Mouse (Mus musculus) activated CD4-positive, CD25-positive, alpha-beta regulatory T cell, adult 4 months (primary cell): ENCODE measurements at regions not wholly inside any gene's neighbourhood (a gene's known extent, or its start where the extent isn't known, plus 50 kb on each side); places are given as distances from the start of the nearest gene placed in this dataset.
"Not testable (repeated sequence)": the region's sequence is repeated elsewhere in the genome, so short reads cannot be mapped to it uniquely, and the experiment has no call there.

Experiments used
- ATAC-seq: one replicate; pipeline ENCODE4 v1.8.0; 2017

DNA sequence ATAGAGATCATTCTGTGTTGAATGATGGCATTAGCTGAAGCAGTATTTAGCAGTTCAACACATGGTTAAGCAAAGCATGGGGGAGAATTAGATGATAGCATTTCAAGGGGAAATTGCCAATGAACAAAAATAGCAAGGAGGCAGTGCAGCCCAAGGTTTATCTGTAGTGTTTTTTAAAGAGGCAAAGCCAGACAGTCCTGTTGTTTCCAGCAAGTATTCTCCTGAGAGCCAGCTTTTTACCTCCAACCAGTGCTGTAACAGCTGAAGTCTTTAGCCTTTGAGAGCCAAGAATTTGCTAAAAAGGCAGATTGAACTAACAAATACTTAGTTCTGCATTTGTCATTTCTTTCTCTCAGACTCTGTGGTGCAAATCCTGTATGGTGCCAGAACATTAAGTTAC lies 305.1 kb upstream of the Arx start:
- ATAC-seq: no peak

DNA sequence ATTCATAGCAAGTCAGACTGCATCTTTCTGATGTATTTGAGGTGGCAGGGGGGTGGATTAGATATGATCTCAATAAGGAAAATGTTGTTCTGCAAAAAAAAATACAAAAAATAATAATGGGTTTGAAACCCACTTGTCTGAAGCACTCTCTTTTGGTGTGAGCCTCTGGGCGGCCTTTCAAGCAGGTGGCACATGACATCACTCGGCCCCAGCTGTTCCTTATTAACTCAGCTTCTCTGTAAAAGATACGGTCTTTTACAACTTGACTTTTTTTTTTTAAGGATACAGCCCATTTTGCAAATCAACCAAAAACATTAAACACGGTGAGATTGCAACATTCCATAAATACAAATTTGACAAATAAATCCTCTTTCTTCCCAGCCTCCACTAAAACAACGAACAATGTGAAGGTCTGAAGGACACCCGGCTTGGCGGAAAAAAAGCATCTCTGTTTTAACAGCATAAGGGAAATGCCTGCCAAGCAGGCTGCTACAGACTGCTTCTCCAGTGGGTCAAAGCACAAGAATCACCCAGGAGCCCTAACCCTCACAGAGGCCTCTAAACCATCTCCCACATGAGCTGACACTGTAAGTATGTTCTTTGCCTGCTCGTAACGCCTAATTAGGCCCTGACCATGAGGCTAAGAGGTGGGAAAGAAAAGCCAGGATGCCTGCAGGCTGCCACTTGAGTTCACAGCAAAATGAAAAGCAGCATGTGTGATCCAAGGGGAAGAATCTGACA lies 283.8 kb upstream of the Arx start:
- ATAC-seq: no peak

GRCm38 (mm10) chrX:93006681-93007080 lies 279.6 kb upstream of the Arx start:
- ATAC-seq: no peak

- no peak for ATAC-seq
Measured at GRCm38 (mm10) chrX:93011578-93011977, 274.7 kb upstream of the Arx start.

- no peak for ATAC-seq
Measured at GRCm38 (mm10) chrX:93016391-93016790, 269.9 kb upstream of the Arx start.

DNA sequence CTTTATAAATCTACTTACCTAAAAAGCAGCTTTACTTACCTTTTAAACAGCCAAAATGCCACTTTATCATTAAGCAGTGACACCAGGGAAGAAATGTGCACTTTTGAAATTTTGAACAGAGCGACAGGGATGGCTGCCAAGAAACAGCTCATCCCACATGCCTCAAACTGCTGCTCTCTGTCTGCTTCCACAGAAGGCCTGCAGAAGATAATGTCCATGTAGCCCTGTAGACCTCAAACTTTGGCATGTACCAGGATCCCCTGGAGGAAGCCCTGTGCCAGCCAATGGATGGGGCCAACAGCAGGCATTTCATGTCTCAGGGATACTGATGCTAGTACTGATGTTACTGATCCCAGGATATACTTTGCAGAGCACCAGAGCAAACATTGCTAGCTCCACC lies 245.1 kb upstream of the Arx start:
- no peak for ATAC-seq

GRCm38 (mm10) chrX:93042736-93043135 lies 243.5 kb upstream of the Arx start:
- ATAC-seq: no peak

DNA sequence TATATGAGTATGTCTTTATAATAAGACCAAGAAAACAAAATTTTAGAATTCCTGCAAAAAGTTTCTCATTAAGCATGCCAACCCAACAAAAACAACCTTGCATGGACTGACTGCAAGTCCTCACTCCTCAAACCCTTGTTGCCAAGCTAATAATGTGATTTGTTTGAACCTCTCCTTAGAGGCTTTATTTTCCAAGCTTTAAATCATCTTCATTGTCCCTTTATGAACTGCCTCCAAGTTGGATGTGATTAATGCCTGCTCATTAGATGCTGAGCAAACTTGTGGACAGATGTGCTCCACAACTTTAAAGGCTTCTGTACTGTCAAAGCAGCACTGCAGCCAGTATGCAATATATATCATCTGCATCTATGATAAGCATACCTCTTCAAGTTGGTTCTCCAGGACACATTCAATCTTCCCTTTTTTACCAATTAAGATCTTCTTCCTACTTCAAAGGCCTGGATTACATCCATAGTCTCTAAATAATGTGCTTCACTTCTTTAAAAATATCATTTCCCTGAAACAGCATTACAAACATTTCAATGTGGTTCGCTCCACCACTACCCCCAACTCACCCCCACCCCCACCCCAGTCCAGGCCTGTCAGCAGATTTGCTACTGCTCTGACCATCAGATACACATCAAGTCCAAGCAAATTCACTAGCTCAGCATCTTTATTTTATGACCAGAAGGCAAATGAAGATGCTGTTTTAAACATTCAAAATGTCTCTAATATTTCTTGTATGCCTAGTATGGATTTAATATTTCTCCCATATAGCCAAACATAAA lies 237.1 kb upstream of the Arx start:
- ATAC-seq: no peak

DNA sequence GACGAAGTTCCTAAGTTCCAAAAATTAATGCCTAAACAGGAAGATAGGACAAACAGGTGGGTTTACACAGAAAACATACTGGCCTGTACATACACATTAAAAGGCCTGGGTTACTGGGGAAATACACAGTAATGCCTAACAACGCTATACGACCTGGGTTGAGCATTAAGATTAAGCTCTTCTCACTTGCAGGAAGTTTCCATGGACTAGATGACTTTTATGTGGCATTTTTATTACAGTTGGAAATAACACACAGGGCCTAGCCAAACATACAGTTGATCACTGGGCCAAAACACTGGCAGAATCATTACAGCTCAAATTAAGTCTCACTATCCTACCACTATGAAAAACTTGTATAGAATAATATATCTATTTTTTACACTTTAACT lies 236.5 kb upstream of the Arx start:
- no peak for ATAC-seq

- no peak for ATAC-seq
Measured at GRCm38 (mm10) chrX:93059533-93059932, 226.7 kb upstream of the Arx start.

GRCm38 (mm10) chrX:93068884-93069283 lies 217.4 kb upstream of the Arx start:
- no peak for ATAC-seq

DNA sequence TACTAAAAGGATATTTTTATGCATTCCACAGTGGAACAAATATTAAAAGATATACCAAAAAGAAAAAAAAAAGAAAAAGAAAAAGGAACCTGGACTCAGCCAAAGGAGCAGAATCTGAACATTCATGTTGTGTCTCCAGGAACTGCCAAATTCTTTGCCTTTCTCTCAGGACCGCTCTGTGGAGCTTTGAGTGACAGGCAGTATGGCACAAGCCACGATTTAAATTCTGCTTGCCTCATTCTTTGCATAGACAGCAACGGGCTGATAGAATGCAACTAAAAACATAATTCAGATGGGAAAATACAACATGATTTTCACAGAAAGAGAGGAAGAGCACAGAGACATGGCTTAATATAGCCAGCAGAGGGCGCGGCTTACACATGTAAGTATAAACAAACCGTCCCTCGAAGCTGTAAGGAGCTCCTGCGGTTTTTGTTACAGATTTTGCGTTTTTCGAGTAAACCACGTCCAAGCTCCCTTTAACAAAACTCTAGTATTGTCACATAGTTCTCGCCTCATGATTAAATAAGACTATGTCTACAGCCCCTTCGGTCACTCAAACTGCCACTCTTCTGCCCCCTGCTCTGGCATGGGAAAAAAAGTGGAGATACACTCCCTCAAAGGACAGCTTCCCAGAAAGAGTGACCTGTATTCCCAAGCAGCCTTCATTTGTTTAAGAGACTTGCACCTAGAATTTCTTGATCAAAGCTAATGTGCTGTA lies 216.5 kb upstream of the Arx start:
- ATAC-seq: peak; percentile 46

DNA sequence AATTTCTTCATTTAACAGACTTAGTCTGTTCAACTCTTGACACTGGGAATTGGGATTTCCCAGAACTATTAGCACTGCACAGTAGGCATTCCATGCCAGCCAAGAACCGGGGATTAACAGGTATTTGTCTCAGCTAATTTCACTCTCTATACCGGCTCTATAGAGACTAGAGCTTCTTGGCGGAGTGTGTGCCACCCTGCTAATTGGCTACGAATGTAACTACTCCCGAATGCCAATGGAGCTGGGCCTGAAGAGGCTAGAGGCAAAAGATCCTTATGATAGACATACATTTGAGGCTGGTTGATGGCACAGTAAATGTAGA lies 216.0 kb upstream of the Arx start:
- ATAC-seq: no peak

DNA sequence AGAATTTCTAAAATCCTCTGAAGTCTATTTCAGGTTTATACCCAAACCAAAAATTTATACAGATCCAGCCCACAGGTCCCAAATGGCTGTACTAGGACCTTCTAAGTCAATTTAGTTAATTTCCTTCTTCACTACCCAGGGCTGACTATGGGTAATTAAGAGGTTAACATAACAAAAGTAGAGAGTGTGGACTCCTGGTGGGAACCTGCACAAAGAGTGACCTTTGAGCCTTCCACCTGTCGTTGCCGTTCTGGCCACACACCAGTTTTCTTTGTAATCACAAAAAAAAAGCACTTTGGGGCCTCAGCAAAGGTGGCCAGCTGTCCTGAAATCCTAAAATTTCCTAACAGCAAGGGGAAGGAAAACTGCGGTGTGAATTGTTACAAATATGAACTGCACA lies 197.3 kb upstream of the Arx start:
- no peak for ATAC-seq

GRCm38 (mm10) chrX:93097551-93097950 lies 188.7 kb upstream of the Arx start:
- ATAC-seq: no peak

GRCm38 (mm10) chrX:93107930-93108567 lies 178.2 kb upstream of the Arx start:
- no peak for ATAC-seq

GRCm38 (mm10) chrX:93154367-93154766 lies 131.9 kb upstream of the Arx start:
- ATAC-seq: not testable (repeated sequence)

- ATAC-seq: no peak
Measured at GRCm38 (mm10) chrX:93159105-93159504, 127.1 kb upstream of the Arx start.

GRCm38 (mm10) chrX:93160956-93161355 lies 125.3 kb upstream of the Arx start:
- ATAC-seq: no peak
